Mouse (Mus musculus): ENCODE results near the gene Tesc.

- no peak for TF ChIP-seq CTCF (IDR thresholded peaks at IDR 0.05; ENCODE audit: extremely low read depth, insufficient read length, insufficient replicate concordance, low read depth, low read length)
- TF ChIP-seq POLR2A (IDR thresholded peaks at IDR 0.05; ENCODE audit: low read depth, low read length): no peak
Measured at GRCm38 (mm10) chr5:118045385-118045784, 17.8 kb downstream of the Tesc start.

Data from small intestine, adult 2 months (tissue).